Mouse (Mus musculus) kidney, embryonic 14.5 days (tissue): ENCODE measurements around the gene Marcksl1. TPM values are rescaled to one million over a fixed set of nuclear protein-coding genes. Genes with fewer than 3 reads are reported as not detected.
"Not testable (repeated sequence)": the region's sequence is repeated elsewhere in the genome, so short reads cannot be mapped to it uniquely, and the experiment has no call there.

ENCODE experiments used
- ATAC-seq: fragments of 200-750 bp; cut with Nextera tagmentation; 2 replicates; pipeline ENCODE4 v1.8.0; 2017; ENCODE audit warnings: moderate number of reproducible peaks, mild to moderate bottlenecking, moderate TSS enrichment, moderate library complexity; ENCODE audit not compliant: low FRiP score, low TSS enrichment
- H3K27ac ChIP-seq: fragments of 300-500 bp; sonication (generic); 2 replicates; pipeline ENCODE4 v1.5.1; 2014; ENCODE audit warnings: low read depth, mild to moderate bottlenecking, low read length, moderate library complexity, mixed read lengths
- H3K27me3 ChIP-seq: fragments of 300-500 bp; sonication (generic); 2 replicates; pipeline ENCODE4 v1.6.1; 2014; ENCODE audit warnings: mild to moderate bottlenecking, low read length; ENCODE audit not compliant: control insufficient read depth, insufficient read depth
- H3K36me3 ChIP-seq: fragments of 300-500 bp; sonication (generic); 2 replicates; pipeline ENCODE4 v1.6.1; 2014; ENCODE audit warnings: low read length, mixed read lengths; ENCODE audit not compliant: control insufficient read depth, insufficient read depth
- H3K4me1 ChIP-seq: fragments of 300-500 bp; sonication (generic); 2 replicates; pipeline ENCODE4 v1.6.1; 2014; ENCODE audit warnings: low read length, mixed read lengths; ENCODE audit not compliant: control insufficient read depth, insufficient read depth
- H3K4me2 ChIP-seq: fragments of 300-500 bp; sonication (generic); replicated peaks from 2 replicates; pipeline ENCODE4 v1.6.1; 2014; ENCODE audit warnings: low read depth, mild to moderate bottlenecking, low read length
- H3K4me3 ChIP-seq: fragments of 300-500 bp; sonication (generic); 2 replicates; pipeline ENCODE4 v1.5.1; 2014; ENCODE audit warnings: mild to moderate bottlenecking, low read length
- H3K9ac ChIP-seq: fragments of 300-500 bp; sonication (generic); 2 replicates; pipeline ENCODE4 v1.6.1; 2014; ENCODE audit warnings: low read depth, mild to moderate bottlenecking, low read length, moderate library complexity
- H3K9me3 ChIP-seq: fragments of 300-500 bp; sonication (generic); 2 replicates; pipeline ENCODE4 v1.6.1; 2016; ENCODE audit warnings: low read length; ENCODE audit not compliant: control insufficient read depth
- WGBS: fragments of 180-500 bp; shearing (Covaris S2); extraction: QIAGEN DNeasy Blood & Tissue Kit; methylation state at CpG from one replicate; pipeline ENCODE4 v1.1.7; 2014; 5-methylcytosine and 5-hydroxymethylcytosine counted together
- polyA plus RNA-seq: library from polyadenylated mRNA; unstranded; fragments of >200 nt; fragmentation: Nextera tagmentation; extraction: Ambion mirVana; gene quantifications from 2 replicates; pipeline ENCODE4 v1.2.1, GENCODE M21; 2014

The Marcksl1 gene
- polyA plus RNA-seq, 1 experiment from 2014 or later: 993 TPM

GRCm38 (mm10) chr4:129549306-129549705 lies 35.9 kb downstream of the Marcksl1 start:
- H3K4me2 ChIP-seq: no peak overlapping the region
- H3K9me3 ChIP-seq: no peaks in the 10 kb centered on the region
- H3K27ac ChIP-seq: no peak overlapping the region
- no peak overlapping the region for H3K4me3 ChIP-seq
- no peak for ATAC-seq
- H3K4me1 ChIP-seq: peaks cover 4% of the 10 kb centered on the region; the same call in 1 of the 2 replicates
- no peak overlapping the region for H3K9ac ChIP-seq
- H3K36me3 ChIP-seq: no peaks in the 10 kb centered on the region
- 97% methylated on average over 2 of the region's 2 CpGs for WGBS
- no peaks in the 10 kb centered on the region for H3K27me3 ChIP-seq

DNA sequence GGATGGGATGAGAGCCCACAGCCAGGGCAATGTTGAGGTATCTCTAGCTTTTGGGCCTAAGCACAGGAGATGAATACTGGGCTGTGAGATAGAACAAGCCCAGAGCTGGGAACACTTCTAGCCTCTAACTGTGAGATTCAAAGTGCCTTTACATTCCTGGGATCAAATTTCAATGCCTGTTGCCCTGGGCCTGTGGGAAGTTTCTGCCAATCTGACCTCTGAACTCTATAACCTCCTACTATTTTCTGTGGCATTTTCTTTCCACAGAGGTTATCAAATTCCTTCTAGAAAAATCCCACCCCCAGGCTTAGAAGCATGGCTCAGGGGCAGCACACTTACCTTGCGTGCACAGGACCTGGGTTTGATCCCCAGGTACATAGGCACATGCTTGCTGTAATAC lies 36.9 kb downstream of the Marcksl1 start:
- Histone ChIP-seq H3K4me2 (no peak overlapping the region), H3K4me3 (no peak overlapping the region), H3K4me1 (peaks cover 4% of the 10 kb centered on the region; the same call in 1 of the 2 replicates), H3K27me3 (no peaks in the 10 kb centered on the region), H3K36me3 (no peaks in the 10 kb centered on the region), H3K27ac (no peak overlapping the region), H3K9me3 (no peaks in the 10 kb centered on the region), H3K9ac (no peak overlapping the region)
- 40% methylated on average over 1 of the region's 1 CpGs for WGBS
- ATAC-seq: no peak

DNA sequence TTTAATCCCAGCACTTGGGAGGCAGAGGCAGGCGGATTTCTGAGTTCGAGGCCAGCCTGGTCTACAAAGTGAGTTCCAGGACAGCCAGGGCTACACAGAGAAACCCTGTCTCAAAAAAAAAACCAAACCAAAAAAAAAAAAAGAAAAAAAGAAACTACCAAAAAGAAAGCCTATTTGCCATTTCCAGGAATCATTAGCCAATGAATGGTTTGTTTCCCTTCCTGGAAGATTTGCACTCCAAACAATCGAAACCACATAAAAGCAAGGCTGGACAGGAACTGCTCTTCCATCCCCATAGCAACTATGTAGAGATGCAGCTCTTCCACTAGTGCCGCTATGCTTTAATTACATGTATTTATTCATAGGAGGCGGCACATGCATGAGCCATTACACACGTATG lies 41.1 kb downstream of the Marcksl1 start:
- not testable (repeated sequence) for H3K36me3 ChIP-seq, H3K4me3 ChIP-seq, H3K9me3 ChIP-seq, ATAC-seq, H3K27ac ChIP-seq, H3K27me3 ChIP-seq, H3K9ac ChIP-seq, H3K4me2 ChIP-seq, H3K4me1 ChIP-seq
- WGBS: 90% methylated on average over 6 of the region's 6 CpGs

DNA sequence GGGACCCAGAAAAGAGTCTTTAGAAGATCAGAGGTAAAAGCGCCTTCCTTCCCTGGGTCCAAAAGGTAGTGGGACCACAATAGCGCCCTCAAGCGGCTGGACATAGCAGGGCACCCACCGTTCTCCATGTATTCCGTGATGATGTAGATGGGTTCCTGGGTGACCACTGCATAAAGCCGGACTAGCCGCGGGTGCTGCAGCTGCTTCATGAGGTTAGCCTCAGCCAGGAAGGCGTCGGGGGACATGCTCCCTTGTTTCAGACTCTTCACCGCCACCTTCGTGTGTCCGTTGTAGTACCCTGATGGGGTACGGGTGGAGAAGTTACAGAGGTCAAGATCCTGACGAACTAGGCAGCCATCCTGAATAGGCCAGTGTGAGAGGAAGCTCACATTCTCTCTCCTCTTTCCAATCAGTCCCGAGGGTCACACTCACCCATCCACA lies 42.1 kb downstream of the Marcksl1 start:
- Histone ChIP-seq H3K4me3 (peak overlapping the region; percentile 48), H3K9me3 (no peaks in the 10 kb centered on the region), H3K4me2 (peak overlapping the region; percentile 77), H3K27ac (no peak overlapping the region; the same call in 1 of the 2 replicates), H3K27me3 (no peaks in the 10 kb centered on the region), H3K36me3 (no peaks in the 10 kb centered on the region), H3K9ac (peak overlapping the region; percentile 55), H3K4me1 (peaks cover 6% of the 10 kb centered on the region; the same call in 1 of the 2 replicates)
- ATAC-seq: peak; percentile 58
- WGBS: 2% methylated on average over 16 of the region's 16 CpGs

- no peaks in the 10 kb centered on the region for H3K36me3 ChIP-seq
- peak overlapping the region; percentile 55 for H3K9ac ChIP-seq
- H3K27ac ChIP-seq: peak overlapping the region; percentile 51; the same call in 1 of the 2 replicates
- peak overlapping the region; percentile 48 for H3K4me3 ChIP-seq
- peak overlapping the region; percentile 77 for H3K4me2 ChIP-seq
- WGBS: under 1% methylated on average over 24 of the region's 24 CpGs
- H3K27me3 ChIP-seq: no peaks in the 10 kb centered on the region
- H3K9me3 ChIP-seq: no peaks in the 10 kb centered on the region
- H3K4me1 ChIP-seq: peaks cover 6% of the 10 kb centered on the region; the same call in 1 of the 2 replicates
- peak; percentile 65 for ATAC-seq
Observed at GRCm38 (mm10) chr4:129555862-129556531, 42.6 kb downstream of the Marcksl1 start.

DNA sequence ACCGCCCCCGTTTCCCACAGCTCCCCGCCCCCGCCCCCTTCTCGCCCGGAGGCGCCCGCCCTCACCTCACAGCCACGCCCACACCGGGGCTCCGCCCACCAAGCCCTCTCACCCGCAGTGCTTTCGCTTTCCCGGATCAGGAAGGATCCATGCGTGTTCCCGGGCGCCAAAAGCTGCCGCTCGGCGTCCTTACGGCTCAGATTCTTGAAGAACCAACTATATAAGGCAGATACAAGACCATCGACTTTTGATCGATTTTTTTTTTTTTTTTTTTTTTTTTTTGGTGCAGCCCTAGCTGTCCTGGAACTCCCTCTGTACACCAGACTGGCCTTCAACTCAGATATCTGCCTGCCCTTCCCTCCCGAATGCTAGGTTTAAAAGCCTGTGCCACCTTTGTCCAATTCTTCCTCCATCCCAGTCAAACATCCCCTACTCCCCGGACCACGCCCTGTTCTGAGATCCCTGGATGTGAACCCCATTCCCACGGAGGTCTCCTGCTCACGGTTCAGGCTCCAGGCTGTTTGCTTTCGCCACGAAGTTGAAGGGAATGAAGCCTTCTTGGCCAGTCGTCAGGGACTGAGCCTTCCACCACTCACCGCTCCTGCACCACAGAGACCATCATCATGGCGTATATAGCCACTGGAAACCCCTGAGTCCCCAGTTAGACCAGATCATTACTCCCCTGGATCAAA lies 43.3 kb downstream of the Marcksl1 start:
- ATAC-seq: peak; percentile 84
- Histone ChIP-seq H3K4me1 (peaks cover 6% of the 10 kb centered on the region; the same call in 1 of the 2 replicates), H3K4me2 (peak overlapping the region; percentile 77), H3K27me3 (no peaks in the 10 kb centered on the region), H3K9ac (peak overlapping the region; percentile 47), H3K9me3 (no peaks in the 10 kb centered on the region), H3K36me3 (no peaks in the 10 kb centered on the region), H3K27ac (peak overlapping the region; percentile 39; the same call in 1 of the 2 replicates), H3K4me3 (peak overlapping the region; percentile 48)
- 5% methylated on average over 33 of the region's 33 CpGs for WGBS

DNA sequence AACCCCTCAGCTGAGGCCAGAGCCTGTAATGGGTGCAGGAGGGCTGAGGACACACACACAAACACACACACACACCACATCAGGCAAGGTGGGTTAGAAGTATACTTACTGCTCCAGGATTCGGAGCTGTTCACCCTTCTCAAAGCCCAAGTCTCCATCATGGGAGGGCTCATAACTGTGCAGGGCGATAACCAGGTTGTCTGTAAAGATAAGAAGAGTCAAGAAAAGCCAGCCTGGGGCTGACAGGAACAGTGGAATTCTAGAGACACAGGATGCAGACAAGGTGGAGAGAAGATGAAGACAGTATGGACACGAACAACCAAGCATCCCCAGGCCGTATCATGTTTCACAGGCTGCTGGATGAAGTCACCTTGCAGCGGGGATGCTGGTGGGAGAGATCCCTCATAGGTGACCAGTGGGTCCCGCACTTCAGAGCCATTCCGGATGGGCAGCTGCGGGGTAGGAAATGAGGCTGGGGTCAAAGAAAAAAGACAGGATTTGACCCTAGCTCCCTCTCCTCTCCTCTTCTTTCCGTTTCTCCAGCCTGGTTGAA lies 44.0 kb downstream of the Marcksl1 start:
- no peaks in the 10 kb centered on the region for H3K27me3 ChIP-seq
- no peak for ATAC-seq
- peaks cover 6% of the 10 kb centered on the region; the same call in 1 of the 2 replicates for H3K4me1 ChIP-seq
- H3K9ac ChIP-seq: peak overlapping the region; percentile 47
- H3K27ac ChIP-seq: peak overlapping the region; percentile 39; the same call in 1 of the 2 replicates
- H3K36me3 ChIP-seq: no peaks in the 10 kb centered on the region
- peak overlapping the region; percentile 77; the same call in 1 of the 2 replicates for H3K4me2 ChIP-seq
- H3K4me3 ChIP-seq: no peak overlapping the region
- WGBS: 39% methylated on average over 9 of the region's 9 CpGs
- H3K9me3 ChIP-seq: no peaks in the 10 kb centered on the region

DNA sequence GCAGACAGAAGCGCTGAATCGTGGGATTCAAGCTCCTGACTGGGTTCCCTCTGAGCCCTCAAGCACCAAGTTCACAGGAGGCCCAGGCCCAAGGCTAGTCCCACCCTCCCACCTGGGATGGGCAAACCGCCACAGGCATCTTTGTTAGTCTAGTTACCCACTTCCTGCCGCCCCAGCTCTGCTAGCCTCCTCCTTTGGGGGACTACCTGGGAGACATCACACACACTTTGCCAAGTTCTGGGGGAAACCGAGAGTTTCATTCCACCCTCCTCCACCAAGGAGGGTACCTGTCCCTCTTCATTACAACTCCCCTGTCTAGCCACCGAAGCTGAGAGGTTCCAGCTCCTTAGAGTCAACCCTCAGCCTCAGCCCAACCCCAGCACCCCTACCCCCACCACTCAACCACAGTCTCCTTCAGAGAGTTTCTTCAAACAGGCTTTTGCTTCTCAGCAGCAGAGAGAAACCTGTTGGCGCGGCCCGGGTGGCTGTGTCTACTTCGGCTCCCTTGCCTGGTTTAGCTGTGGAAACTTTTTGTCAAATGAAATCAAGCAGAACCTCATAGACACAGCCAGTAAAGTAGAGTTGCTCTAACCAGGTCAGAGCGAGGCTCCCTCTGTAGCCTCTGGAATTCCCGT lies 45.1 kb downstream of the Marcksl1 start:
- no peaks in the 10 kb centered on the region for H3K27me3 ChIP-seq
- no peak overlapping the region for H3K4me2 ChIP-seq
- peaks cover 9% of the 10 kb centered on the region; the same call in 1 of the 2 replicates for H3K4me1 ChIP-seq
- H3K9me3 ChIP-seq: no peaks in the 10 kb centered on the region
- no peak overlapping the region for H3K27ac ChIP-seq
- 84% methylated on average over 12 of the region's 12 CpGs for WGBS
- no peak for ATAC-seq
- no peak overlapping the region for H3K9ac ChIP-seq
- no peaks in the 10 kb centered on the region for H3K36me3 ChIP-seq
- H3K4me3 ChIP-seq: no peak overlapping the region
